Mouse (Mus musculus) testis, postnatal 10 days (tissue): ENCODE data around the gene Msrb3.

ENCODE experiments used
- DNase-seq: peaks from one replicate; pipeline ENCODE4 v3.0.0; 2021; ENCODE audit warnings: low spot score

Gene Msrb3

GRCm38 (mm10) chr10:120861194-120861593 is 37.7 kb downstream of the Msrb3 start:
- DNase-seq, result peak; percentile 73

- DNase-seq, result no peak
These were observed 41.3 kb downstream of the Msrb3 start for GRCm38 (mm10) chr10:120857531-120858001.

- no peak for DNase-seq
These were observed 44.6 kb downstream of the Msrb3 start for GRCm38 (mm10) chr10:120854329-120854728.

GRCm38 (mm10) chr10:120853816-120854215 is 45.1 kb downstream of the Msrb3 start:
- no peak for DNase-seq

- DNase-seq, result no peak
These were observed 47.6 kb downstream of the Msrb3 start for GRCm38 (mm10) chr10:120851196-120851781.

- no peak for DNase-seq
These were observed 48.3 kb downstream of the Msrb3 start for GRCm38 (mm10) chr10:120850391-120851195.

- no peak for DNase-seq
These were observed 50.2 kb downstream of the Msrb3 start for GRCm38 (mm10) chr10:120848677-120849076.

- no peak for DNase-seq
These were observed 51.1 kb downstream of the Msrb3 start for GRCm38 (mm10) chr10:120847785-120848184.

- DNase-seq, result no peak
These were observed 58.9 kb downstream of the Msrb3 start for GRCm38 (mm10) chr10:120839966-120840365.

- DNase-seq, result no peak
These were observed 64.4 kb downstream of the Msrb3 start for GRCm38 (mm10) chr10:120834531-120834930.

- DNase-seq, result no peak
These were observed 65.1 kb downstream of the Msrb3 start for GRCm38 (mm10) chr10:120833836-120834235.

- DNase-seq, result no peak
These were observed 71.1 kb downstream of the Msrb3 start for GRCm38 (mm10) chr10:120827761-120828160.

GRCm38 (mm10) chr10:120826795-120827669 is 71.9 kb downstream of the Msrb3 start:
- DNase-seq, result no peak

GRCm38 (mm10) chr10:120826381-120826780 is 72.5 kb downstream of the Msrb3 start:
- no peak for DNase-seq

- DNase-seq, result no peak
These were observed 73.3 kb downstream of the Msrb3 start for GRCm38 (mm10) chr10:120825594-120825993.

GRCm38 (mm10) chr10:120821491-120822358 is 77.2 kb downstream of the Msrb3 start:
- no peak for DNase-seq

GRCm38 (mm10) chr10:120820781-120821300 is 78.1 kb downstream of the Msrb3 start:
- DNase-seq, result no peak

- DNase-seq, result no peak
These were observed 83.6 kb downstream of the Msrb3 start for GRCm38 (mm10) chr10:120815290-120815689.

- DNase-seq, result no peak
These were observed 87.0 kb downstream of the Msrb3 start for GRCm38 (mm10) chr10:120811796-120812443.

GRCm38 (mm10) chr10:120810832-120811571 is 87.9 kb downstream of the Msrb3 start:
- no peak for DNase-seq
